Mouse (Mus musculus) E14TG2a.4 (cell line): ENCODE results near the gene Jph3.

Source experiments
- H3K27me3 ChIP-seq: 2 replicates; pipeline ENCODE4 v1.6.1; 2014; ENCODE audit warnings: low read length, control low read depth; ENCODE audit not compliant: insufficient read depth
- H3K36me3 ChIP-seq: 2 replicates; pipeline ENCODE4 v1.6.1; 2014; ENCODE audit warnings: low read length, control low read depth; ENCODE audit not compliant: insufficient read depth
- H3K4me1 ChIP-seq: replicated peaks from 2 replicates; pipeline ENCODE4 v1.6.1; 2014; ENCODE audit warnings: low read depth, low read length, control low read depth
- H3K4me3 ChIP-seq: replicated peaks from 2 replicates; pipeline ENCODE4 v1.5.1; 2014; ENCODE audit warnings: mild to moderate bottlenecking, low read length
- H3K9me3 ChIP-seq: 2 replicates; pipeline ENCODE4 v1.6.1; 2014; ENCODE audit warnings: low read length, control low read depth
- CTCF ChIP-seq: conservative IDR thresholded peaks from 2 replicates; pipeline ENCODE4 v1.5.1; 2014; ENCODE audit warnings: low read length
- NANOG ChIP-seq: IDR thresholded peaks from 2 replicates; pipeline ENCODE4 v1.6.1; 2014; ENCODE audit warnings: borderline replicate concordance, low read length, mixed read lengths
- POU5F1 ChIP-seq: IDR thresholded peaks from 2 replicates; pipeline ENCODE4 v1.6.1; 2014; ENCODE audit warnings: low read length, borderline replicate concordance

Jph3 gene

DNA sequence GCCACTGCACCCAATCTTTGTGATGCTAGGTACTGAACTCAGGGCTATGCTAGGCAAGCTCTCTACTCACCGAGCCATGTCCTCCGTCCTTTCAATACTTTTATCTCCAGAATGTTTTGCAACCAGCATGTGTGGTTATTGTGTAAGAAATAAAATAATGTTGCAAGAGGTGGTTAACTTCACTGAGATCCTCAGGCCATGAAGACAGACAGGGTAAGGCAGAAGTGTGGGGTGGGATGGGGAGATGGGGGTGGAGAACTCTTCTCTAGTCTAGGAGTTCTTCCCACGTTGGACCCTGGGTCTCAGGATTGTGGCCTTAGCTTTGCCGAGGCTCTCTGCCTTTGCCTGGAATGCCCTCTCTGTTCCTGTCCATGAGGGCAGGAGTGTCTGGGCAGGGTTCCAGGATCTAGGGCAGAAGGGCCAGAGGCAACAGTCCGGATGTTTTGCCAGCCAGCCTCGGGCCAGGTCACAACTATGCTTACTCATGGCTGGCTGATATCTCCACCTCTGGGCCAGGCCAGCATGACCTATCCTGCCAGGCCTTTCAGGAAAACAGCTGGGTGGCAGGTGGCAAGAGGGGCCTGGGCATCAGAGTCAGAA is 33.7 kb upstream of the Jph3 start:
- no peaks in the 10 kb centered on the region for H3K36me3 ChIP-seq
- no peak for TF ChIP-seq POU5F1
- TF ChIP-seq NANOG = no peak
- no peak for TF ChIP-seq CTCF
- H3K4me3 ChIP-seq = no peak overlapping the region
- H3K27me3 ChIP-seq = peaks cover 7% of the 10 kb centered on the region
- peaks cover 46% of the 10 kb centered on the region for H3K4me1 ChIP-seq
- H3K9me3 ChIP-seq = peaks cover 4% of the 10 kb centered on the region; the same call in 1 of the 2 replicates

DNA sequence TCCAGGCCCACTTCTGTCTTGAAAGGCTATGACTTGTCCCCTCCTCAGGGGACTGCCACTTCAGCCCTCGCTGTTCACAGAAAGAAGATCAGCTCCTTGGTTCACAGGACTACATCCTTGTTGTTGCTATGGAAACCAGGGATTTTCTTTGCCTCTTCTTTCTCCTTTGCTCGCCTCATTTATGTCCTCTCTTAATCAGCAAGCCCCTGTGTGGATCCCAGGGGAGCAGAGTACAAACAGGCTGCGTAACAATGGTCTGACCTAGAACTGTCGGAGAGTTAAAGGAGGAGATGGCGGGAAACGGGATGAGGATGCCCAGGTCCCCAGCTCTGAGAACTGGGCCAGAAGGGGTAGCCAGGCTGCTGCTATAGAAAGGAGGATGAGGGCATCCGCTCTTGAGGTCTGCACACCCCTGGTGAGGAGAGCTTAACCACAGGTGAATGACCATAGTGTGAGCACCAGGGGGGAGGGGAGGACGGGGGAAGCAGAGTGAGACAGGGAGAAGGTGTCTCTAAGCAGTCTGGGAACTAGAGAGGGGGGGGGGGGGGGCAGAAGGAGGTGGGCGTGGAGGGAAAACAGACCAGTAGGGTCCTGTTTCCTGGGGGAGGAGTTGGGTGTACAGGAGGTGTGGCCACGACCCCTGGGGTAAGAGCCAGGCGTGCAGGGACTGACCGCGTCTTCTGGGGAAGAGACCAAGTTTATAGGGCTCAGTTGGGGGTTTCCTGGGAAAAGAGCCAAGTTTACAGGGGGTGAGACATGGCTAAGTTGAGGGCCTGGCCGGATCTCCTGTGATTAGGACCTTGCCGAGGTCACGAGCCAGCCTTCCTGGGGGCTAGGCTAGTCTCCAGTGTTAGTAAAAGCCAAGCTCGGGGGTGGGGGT is 31.4 kb upstream of the Jph3 start:
- peak overlapping the region; percentile 43 for H3K4me3 ChIP-seq
- H3K4me1 ChIP-seq = peaks cover 47% of the 10 kb centered on the region
- no peaks in the 10 kb centered on the region for H3K9me3 ChIP-seq
- no peak for TF ChIP-seq POU5F1
- TF ChIP-seq CTCF = no peak
- no peak for TF ChIP-seq NANOG
- peaks cover 7% of the 10 kb centered on the region for H3K27me3 ChIP-seq
- H3K36me3 ChIP-seq = no peaks in the 10 kb centered on the region

DNA sequence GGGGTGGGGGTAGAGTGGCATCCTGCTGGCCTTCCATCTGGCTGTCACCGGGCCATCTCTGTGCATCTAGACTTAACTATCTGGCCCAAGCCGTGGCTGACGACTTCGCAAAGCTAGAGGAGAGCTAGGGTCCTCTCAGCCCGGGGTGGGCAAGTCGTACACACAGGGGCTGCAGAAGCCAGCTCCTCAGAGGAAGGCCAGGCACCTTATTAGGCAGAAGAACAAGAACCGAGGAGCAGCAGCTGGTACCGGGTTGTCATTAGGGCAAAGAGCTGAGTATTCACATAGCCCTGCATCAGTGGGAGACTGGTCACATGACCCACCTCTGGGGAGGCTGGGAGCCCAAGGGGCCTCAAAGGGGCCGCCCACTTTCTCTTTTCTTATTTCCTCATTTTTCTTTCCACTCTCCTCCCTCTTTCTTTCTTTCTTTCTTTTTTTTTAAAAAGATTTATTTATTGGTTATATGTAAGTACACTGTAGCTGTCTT is 30.8 kb upstream of the Jph3 start:
- no peak for TF ChIP-seq NANOG
- TF ChIP-seq POU5F1 = no peak
- no peak for TF ChIP-seq CTCF
- H3K4me3 ChIP-seq = peak overlapping the region; percentile 43
- H3K27me3 ChIP-seq = peaks cover 7% of the 10 kb centered on the region
- H3K9me3 ChIP-seq = no peaks in the 10 kb centered on the region
- H3K4me1 ChIP-seq = peaks cover 42% of the 10 kb centered on the region
- no peaks in the 10 kb centered on the region for H3K36me3 ChIP-seq

DNA sequence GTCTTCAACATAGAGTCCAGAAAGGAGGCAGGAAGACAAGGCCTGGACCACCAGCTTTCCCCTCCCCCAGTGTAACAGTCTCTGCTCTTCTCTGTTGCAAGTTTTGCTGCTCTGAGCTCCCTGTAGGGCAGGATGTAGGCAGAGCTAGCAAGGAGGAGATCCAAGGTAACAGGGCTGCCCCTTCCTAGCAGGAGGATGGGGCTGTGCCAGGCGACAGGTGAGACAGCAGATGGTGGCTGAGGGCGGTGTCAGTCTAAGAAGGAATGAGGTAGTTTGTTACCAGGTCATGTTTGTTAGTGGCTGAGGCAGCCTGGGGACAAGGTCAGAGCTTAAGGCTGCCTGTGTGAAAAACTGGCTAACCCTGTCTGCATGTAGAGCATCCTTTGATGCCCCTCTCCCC is 29.5 kb upstream of the Jph3 start:
- no peak overlapping the region for H3K4me3 ChIP-seq
- H3K9me3 ChIP-seq = no peaks in the 10 kb centered on the region
- no peak for TF ChIP-seq NANOG
- no peak for TF ChIP-seq POU5F1
- TF ChIP-seq CTCF = no peak
- H3K4me1 ChIP-seq = peaks cover 34% of the 10 kb centered on the region
- H3K27me3 ChIP-seq = peaks cover 11% of the 10 kb centered on the region
- no peaks in the 10 kb centered on the region for H3K36me3 ChIP-seq

DNA sequence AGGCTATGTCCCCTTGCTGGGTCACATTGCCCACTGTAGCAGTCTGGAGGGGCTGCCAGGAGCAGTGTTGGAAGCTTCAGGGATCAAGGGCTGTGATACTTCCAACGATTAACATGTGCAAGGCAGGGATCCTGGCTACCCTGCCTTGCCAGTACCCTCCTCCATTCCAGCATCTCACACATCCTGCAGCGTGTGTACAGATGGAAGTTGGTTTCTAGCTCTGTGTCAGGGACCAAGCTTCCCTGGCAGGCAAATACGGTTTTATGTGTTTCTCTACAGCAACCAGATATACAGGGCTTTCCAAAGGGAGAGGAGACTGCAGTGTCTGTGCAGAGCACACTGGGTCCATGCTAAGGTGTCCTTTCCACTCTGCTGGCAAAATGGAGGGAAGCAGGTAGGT is 24.2 kb upstream of the Jph3 start:
- H3K9me3 ChIP-seq = no peaks in the 10 kb centered on the region

DNA sequence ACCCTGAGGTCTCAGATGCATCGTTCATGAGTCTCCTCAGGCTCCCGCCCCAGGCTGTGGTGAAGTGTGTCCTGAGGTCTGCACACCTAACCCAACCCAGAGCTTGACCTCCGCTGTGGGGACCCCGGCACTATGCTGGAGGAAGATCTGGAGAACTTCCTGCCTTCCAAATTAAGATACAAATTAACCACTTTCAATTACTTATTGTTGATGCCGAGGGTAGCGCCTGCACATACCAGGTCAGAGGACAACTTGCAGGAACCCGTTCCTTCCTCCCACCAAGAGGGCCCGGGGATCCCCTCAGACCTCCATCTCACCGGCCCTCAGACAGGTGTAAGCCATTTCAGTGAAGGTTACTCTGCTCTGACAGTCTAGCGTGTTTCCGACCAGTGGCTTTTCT is 22.5 kb upstream of the Jph3 start:
- no peak for TF ChIP-seq POU5F1
- no peak for TF ChIP-seq NANOG
- TF ChIP-seq CTCF = no peak
- no peak overlapping the region for H3K4me3 ChIP-seq
- H3K36me3 ChIP-seq = no peaks in the 10 kb centered on the region
- H3K27me3 ChIP-seq = peaks cover 43% of the 10 kb centered on the region
- H3K4me1 ChIP-seq = peaks cover 17% of the 10 kb centered on the region
- H3K9me3 ChIP-seq = no peaks in the 10 kb centered on the region

More for the DNA sequence above, 24.2 kb upstream of the Jph3 start:
- Histone ChIP-seq H3K4me1 (peaks cover 22% of the 10 kb centered on the region), H3K4me3 (no peak overlapping the region), H3K36me3 (no peaks in the 10 kb centered on the region), H3K27me3 (peaks cover 43% of the 10 kb centered on the region)
- TF ChIP-seq CTCF (no peak), POU5F1 (no peak), NANOG (no peak)

DNA sequence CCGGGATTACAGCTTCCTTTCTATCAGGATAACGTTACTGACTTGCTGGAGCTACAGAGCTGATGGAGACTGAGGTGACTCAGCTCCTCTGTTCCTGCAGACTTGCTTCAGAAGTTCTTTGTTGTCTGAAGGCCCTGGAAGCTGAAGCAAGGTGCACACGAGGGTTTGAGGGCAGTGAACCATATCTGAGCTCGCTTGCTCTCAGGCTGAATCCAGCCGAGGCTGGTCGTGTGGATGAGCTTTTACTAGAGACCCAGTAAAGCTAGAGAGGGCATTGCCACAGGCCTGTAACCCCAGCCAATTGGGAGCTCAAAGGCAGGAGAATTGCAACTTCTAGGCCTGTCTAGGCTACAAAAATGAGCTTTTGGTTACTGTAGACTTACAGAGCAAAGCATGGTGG is 21.0 kb upstream of the Jph3 start:
- Histone ChIP-seq H3K4me3 (peak overlapping the region; percentile 14; the same call in 1 of the 2 replicates), H3K4me1 (peaks cover 13% of the 10 kb centered on the region), H3K9me3 (no peaks in the 10 kb centered on the region), H3K36me3 (no peaks in the 10 kb centered on the region), H3K27me3 (peaks cover 49% of the 10 kb centered on the region)
- TF ChIP-seq CTCF (no peak), POU5F1 (no peak), NANOG (no peak)

DNA sequence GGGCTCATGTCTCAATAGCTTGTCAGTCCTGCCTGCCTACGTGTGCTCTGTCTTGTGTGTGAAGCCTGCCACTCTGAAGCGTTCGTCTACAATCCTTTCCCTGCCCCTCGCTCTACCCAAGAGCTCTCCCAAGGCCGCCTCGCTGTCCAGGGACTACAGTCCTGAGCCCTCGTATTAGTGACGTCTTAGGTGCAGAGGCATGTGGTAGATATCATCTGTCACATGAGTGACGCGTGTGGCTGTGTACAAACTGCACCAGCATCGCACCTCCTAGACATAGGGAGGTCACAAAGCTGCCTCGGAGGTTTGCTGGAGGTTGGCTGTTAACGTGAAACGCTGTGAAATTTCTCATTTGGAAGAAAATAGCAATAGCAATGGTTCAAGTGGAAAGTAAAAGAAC is 11.9 kb upstream of the Jph3 start:
- TF ChIP-seq CTCF = no peak
- no peak for TF ChIP-seq POU5F1
- no peak for TF ChIP-seq NANOG
- Histone ChIP-seq H3K4me1 (peaks cover 28% of the 10 kb centered on the region), H3K36me3 (no peaks in the 10 kb centered on the region), H3K27me3 (peaks cover 62% of the 10 kb centered on the region), H3K9me3 (no peaks in the 10 kb centered on the region), H3K4me3 (no peak overlapping the region)
